Mouse (Mus musculus): ENCODE measurements at regions not wholly inside any gene's neighbourhood (a gene's known extent, or its start where the extent isn't known, plus 50 kb on each side); places are given as distances from the start of the nearest gene placed in this dataset.

GRCm38 (mm10) chr12:73844782-73845181 lies 56.4 kb upstream of the Hif1a start:
- TF ChIP-seq CTCF (IDR thresholded peaks at IDR 0.05; ENCODE audit: borderline replicate concordance, control insufficient read depth, extremely low read depth, insufficient read depth, low read length, poor library complexity) (no peak), POLR2A (IDR thresholded peaks at IDR 0.05; ENCODE audit: control insufficient read depth, extremely low read depth, insufficient read depth, low read length, poor library complexity) (no peak)
